Mouse (Mus musculus): ENCODE data around the gene Naxd.

Naxd gene

GRCm38 (mm10) chr8:11557768-11558629, 60.7 kb downstream of the Naxd start:
- DNase-seq = peak; percentile 98

- no peak for DNase-seq
These were observed 62.2 kb downstream of the Naxd start for GRCm38 (mm10) chr8:11559511-11559910.

GRCm38 (mm10) chr8:11560220-11560619, 62.9 kb downstream of the Naxd start:
- DNase-seq = no peak

GRCm38 (mm10) chr8:11564236-11564635, 66.9 kb downstream of the Naxd start:
- no peak for DNase-seq
